Mouse (Mus musculus): ENCODE data around the gene Tcf7l2.

Gene Tcf7l2

DNA sequence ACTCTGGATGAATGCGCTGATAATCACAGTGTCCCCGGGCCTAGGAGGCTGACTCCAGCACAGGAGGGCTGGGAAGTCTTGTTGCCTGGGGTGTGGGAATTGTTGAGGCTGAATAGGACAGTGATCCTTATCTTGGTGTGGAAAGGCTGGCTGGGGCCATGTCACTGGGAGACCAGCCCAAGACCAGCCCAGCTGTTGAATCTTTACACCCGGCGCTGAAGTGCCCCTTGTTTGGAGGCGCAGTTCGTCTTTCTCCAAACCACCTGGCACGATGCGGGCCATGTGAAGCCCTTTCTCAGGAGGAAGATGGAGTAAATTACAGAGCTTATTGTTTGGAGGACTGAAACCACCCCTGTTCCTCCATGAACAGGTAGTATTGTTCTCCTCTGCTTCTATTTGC is 15.1 kb downstream of the Tcf7l2 start:
- no peak for DNase-seq (ENCODE audit: low read depth, low spot score)

DNA sequence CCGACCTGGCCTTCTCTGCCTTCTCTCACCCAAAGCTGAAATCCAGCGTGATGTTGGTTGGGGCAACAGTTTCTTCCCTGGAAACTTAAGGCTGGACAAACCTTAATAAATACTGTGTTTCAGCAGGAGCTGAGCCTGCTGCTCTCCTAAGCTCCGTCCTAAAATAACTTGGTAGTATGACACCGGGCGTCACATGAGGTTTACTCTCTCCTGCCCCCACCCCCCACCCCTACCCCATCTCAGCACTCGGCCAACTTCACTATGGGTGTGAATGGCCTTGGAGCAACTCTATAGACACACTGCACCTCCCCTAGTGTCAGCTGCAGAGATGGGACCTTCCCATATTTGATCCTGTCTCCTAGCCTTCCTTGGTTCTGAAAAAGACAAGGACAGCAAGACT is 15.8 kb downstream of the Tcf7l2 start:
- DNase-seq (ENCODE audit: low read depth, low spot score): no peak

DNA sequence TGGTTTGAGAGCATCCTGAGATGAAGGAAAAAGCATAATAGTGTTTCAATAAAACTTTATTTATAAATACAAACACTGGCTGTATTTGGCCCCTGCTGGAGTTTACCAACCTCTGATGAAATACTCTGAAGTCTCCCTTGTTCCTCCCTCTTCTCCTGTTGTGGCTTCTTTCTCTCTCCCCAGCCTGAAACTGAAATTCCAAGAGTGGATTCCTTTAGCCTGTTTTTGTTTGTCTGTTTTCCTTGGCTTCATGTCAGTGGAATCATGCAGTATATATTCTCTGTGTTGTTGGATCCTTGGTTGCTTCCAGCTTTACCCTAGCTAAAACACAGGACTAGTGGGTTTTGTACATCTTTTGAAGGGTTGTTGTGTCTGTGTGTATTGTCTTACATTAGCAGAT is 16.5 kb downstream of the Tcf7l2 start:
- DNase-seq (ENCODE audit: low read depth, low spot score): no peak

DNA sequence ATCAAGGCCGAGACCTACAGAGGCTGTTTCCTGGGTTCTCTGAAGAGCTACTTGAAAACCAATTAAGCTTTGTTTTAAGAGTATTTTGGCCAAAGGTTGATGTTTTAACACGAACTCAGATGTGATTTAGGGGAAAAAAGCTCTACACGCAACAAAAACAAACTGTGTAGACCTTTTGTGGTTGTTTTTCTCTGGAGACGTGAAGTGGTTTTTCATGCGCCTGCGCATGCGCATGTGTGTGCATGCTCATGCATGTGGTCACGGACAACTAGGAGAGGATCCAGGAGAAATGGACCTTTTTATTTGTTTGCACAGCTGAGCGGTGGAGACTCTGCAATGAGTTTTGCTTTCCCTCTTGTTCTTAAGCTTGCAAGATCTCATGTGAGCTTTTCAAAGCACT is 17.4 kb downstream of the Tcf7l2 start:
- no peak for DNase-seq (ENCODE audit: low read depth, low spot score)

DNA sequence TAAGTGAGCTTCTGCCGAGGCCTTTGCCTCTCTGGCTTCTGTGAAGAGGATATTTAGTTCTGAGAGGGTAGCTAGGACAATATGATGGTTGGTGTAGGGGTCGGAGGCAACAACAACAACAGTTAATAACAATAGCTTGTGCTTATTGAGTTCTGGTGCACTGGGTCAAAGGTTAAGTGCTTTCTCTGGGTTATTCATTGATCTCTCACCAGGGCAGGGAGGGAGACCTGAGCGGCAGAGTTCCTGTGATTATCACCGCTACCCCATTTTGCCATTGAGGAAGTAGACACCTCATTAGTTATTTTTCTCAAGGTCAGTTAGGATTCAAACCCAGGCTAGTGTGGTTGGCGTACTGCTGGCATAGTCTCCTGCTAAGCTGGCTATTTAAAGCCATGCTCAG is 19.5 kb downstream of the Tcf7l2 start:
- DNase-seq (ENCODE audit: low read depth, low spot score): no peak

DNA sequence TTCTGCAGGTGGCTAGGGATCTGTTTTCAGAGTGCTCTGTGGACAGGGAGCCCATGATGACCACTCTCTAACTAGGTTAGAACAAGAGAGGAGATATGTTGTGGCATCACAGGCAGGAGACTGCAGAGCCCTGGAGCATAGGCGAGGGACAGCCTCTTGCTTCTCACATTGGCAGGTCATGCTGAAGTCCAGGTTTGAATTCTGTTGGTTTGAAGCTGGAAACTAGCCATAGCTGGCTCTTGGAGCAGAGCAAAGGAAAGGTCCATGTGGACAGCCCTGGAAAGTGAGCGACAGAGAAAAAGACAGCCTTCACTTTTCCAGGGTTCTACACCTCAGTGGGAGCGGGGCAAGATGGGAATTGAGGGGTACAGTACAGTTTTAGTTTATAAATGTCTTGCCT is 20.6 kb downstream of the Tcf7l2 start:
- DNase-seq (ENCODE audit: low read depth, low spot score): no peak

DNA sequence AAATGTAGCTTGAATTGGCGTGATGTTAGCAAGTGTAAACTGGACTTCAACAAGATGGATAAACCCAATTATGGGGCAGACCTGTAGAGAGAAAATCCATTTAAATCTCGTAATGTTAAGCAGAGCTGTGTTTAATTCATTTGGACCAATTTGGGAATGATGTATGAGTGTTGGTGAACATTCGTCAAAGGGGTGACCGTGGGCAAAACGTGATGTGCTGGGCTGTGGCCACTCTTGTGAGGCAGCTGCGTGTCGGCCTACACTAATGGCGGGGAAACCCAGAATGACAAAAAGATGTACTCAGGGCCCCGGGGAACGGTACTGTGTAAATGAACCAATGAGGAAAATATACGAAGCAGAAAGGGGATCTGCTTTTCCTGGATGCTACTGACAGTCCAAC is 24.2 kb downstream of the Tcf7l2 start:
- no peak for DNase-seq (ENCODE audit: low read depth, low spot score)

DNA sequence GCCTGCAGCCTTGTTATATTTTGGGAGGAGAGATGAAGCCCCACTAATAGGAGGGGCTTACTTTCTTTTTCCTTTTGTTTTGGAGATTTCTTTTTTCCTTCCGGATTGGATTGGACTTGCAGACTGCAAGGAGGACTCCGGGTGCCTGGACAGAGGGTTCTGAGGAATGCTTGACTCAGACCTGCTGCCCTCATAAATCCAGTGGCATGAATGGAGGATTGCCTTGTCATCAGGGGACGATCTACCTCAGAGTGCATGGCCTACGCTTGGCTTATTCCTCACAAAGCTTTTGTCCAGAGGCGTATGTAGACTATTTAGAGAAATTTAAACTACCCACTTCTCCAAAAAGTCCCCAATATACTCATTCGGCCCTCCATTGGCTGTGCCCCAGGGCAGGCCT is 25.5 kb downstream of the Tcf7l2 start:
- DNase-seq (ENCODE audit: low read depth, low spot score): no peak

DNA sequence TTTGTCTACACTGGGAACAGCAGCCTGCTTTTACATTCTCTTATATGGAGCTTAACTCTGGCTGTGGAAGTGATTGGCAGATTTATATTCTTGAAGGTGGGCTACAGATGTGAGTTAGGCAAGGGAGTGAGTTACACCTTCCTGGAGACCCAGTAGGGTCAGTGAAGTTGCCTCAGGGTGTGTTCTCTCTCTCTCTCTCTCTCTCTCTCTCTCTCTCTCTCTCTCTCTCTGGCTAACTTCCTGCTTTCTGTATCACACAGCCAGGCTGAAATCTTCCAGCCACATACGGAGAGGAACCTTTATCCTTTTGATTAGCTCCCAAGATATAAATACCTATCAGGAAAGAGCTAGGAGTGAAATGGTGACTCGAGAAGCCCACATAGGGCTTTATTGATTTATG is 26.0 kb downstream of the Tcf7l2 start:
- DNase-seq (ENCODE audit: low read depth, low spot score): no peak

DNA sequence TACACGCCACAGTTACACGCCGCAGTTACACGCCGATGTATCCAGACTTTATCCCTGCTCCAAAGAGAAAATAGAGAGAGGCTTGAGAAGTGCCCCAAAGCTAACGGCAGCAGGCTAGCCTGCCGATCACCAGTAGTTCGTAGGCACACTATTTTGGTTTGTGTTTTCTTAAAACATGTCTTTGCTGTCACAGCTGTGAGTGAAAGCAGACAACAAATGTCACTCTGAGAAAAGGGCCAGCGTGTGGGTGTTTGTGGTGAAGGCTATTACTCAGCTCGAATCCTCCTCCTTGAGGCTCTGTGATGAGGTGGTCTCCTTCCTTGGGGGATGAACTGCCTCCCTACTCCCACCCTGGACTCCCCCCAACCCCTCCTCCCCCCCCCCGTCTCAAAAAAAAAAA is 26.6 kb downstream of the Tcf7l2 start:
- DNase-seq (ENCODE audit: low read depth, low spot score): peak; percentile 37

DNA sequence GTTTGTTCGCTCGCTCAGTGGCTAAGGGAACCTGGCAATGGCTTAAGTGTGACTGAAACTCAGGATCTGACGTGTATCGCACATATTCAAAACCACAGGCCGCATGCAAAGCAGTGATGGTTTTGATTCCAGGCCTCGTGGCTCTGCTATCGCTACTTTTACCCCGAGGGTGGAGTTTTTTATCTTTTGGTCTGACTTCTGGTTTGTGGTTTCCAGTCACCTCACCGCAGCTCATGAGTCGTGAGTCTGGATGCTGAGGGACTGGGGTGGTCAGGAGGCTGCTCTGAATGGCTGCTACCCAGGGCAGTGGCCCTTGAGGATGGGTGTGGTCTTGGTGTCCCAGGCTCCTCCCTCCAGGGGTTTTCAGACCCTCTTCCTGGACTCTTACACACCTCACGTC is 27.3 kb downstream of the Tcf7l2 start:
- peak; percentile 84 for DNase-seq (ENCODE audit: low read depth, low spot score)

DNA sequence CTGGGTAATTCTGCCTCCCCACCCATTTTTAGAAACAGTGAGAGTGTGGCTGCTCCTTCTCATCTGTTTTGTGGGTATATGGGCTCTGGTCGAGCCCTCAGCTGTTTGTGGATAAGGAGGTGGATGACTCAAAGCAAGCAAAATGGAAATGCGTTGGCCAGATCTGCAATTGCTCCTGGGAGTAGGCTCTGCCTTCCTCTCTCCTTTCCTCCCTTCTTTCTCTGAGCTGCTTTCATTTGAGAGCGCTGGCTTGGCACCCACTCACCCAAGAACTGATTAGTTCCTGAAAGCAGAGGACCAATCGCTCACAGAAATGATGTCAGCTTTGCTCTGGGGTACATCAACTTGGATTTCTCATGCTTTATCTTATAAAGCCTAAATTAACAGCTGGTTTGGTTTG is 32.7 kb downstream of the Tcf7l2 start:
- no peak for DNase-seq (ENCODE audit: low read depth, low spot score)

DNA sequence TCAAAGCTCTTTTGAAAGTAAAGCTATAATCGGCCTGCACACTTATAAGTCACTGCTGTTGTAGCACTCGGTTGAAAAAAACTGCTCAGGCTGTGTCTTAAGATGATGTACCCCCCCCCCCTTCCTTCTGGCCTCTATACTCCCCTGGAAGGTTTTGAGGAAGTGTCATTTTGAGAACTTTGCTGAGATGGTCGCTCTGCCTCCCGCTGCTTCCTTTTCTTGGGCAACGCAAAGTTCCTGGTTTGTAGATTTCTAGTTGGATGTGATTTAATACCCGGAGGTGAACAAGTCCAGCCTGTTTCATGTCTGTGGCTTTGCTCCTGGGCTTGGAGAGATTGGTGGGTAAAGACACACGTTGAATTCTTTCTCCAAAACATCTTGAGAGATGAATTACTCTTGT is 33.2 kb downstream of the Tcf7l2 start:
- peak; percentile 33 for DNase-seq (ENCODE audit: low read depth, low spot score)

DNA sequence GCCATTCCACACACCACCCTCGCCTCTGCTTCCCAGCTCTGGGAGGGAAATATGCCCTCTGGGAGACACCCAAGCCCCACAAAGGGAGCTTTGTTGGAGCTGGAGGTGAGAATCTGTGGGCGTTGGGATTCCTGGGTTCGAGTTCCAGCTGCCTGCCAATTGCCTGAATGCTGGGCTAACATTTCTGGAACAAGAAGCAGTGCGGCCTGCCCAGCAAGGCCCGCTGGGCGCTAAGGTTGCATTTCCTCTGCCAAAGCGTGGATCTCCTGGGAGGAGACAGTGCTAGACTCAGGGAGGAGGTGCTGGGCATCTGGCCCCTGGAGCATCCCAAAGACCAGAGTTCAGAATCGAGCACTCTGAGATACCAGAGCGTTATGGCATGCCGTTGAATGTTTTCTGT is 38.3 kb downstream of the Tcf7l2 start:
- no peak for DNase-seq (ENCODE audit: low read depth, low spot score)

DNA sequence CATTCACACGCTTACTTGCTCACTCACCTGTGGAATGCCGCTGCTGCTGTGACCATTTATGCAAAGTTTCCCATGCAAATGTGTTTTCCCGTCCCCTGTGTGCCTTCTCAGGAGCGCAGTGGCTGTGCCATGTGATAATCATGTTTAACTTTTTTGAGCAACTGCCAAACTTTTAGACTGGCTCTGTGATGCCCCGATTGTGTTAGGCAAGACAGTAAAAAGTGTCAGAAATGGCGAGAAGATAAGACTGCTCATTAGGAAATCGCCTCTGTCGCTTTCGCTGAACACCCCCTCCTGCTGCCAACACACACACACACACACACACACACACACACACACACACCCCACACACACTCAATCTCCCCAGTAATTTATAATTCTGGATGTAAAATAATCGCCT is 39.5 kb downstream of the Tcf7l2 start:
- DNase-seq (ENCODE audit: low read depth, low spot score): no peak

DNA sequence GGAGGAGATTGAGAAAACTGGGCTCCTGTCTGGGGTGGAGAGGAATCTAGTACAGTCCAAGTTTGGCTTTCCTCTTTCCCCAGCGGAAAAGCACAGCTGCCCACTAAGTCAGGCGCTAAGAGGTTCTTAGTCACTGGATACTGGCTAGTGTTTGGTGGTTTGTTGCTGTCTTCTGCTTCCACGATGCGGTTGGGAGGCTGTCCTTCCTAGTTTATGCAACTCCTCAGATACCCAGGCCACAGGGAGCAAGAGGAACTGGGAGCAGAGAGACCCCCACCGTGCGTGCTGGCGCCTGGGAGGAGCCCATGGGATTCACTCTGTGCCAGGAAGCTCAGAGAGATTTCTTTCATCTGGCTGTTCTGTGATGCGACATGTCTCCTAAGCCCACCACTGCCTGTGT is 40.1 kb downstream of the Tcf7l2 start:
- no peak for DNase-seq (ENCODE audit: low read depth, low spot score)

DNA sequence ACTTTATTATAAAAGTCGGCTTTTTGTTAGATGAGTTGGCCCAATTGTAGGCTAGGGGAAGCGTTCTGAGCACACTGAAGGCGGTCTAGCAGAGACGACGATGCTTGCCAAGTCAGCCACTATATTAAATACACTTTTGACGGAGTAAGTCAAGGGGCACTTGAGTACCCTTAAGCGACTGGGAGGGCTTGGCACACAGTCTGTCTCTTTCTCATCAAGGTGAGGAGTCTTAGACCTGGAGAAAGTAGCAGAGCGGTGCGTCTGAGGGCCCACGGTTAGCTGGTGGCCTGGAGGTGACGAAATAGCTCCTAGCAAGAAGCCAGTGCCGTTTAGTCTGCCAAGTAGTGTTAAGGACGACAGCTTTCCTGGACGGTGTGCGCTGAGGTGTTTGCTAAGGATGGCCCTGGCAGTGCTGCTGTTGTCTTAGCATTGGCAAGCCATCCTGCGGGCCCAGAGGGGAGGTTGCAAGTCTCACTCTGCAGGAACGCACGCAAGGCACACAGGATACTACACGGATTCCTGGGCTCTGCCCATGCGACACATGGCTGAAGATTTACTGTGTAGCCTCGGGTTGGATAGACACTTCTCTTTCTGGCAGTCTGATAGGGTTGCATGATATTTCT is 43.3 kb downstream of the Tcf7l2 start:
- DNase-seq (ENCODE audit: low read depth, low spot score): no peak

DNA sequence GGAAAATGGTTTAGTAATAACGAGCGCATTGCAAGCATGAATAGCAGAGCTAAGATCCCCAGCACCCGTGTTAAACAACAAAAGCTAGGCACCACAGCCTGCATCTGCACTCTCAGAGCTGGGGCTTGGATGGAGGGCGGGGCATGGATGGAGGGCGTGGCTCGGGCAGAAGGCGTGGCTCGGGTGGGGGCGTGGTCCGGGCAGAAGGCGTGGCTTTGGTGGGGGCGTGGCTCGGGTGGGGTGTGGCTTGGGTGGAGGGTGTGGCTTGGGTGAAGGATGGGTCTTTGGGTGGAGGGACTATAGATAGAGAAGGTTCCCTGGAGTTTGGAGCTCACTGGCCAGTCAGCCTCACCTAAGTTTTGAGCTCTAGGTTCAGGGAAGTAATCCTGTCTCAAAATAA is 45.8 kb downstream of the Tcf7l2 start:
- DNase-seq (ENCODE audit: low read depth, low spot score): peak; percentile 30

DNA sequence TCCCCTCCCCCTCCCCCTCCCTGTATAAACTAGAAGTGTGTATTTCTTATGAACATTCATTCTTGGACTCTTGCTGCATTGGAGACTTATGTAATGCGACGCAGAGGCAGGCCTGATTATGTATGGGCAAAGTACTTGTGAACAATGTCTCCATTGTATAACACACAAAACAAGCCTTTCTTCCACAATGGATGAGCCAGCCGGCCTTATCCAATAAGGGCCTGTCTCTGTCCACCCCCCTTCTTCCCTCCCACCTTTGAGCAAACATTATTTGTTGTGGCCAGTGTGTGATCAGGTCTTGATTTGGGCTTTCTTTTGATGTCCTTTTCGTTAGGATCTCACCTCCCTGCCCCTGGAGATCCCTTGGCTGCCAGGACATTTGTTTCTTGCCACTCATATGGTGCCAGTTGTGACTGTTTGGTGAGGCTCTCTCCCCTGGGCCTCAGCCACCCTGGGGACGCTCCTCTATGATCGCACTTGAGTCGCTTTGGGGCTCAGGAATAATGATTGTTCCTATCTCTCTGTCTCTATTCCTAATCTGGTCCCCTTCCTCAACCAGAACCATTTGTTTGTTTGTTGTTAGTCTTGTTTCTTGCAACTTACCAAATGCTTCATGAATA is 46.8 kb downstream of the Tcf7l2 start:
- DNase-seq (ENCODE audit: low read depth, low spot score): no peak

DNA sequence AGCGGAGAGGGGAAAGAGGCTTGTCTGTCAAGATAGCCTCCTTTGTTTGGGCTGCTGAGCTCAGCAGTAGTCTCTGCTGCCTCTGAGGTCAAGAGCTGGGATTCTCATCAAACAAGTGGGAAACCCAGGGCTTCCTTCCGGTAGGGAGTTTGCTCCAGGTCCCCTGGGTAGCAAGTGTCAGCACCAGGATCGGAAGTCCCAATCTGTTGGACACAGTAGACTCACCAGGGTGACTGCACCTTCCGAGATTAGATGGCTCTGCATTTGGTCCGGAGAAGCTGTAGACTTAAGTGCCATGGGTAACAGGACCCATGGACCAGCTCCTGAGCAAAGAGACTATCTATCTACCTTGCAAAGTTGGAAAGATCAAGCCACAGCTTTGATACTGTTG is 47.3 kb downstream of the Tcf7l2 start:
- DNase-seq (ENCODE audit: low read depth, low spot score): no peak

DNA sequence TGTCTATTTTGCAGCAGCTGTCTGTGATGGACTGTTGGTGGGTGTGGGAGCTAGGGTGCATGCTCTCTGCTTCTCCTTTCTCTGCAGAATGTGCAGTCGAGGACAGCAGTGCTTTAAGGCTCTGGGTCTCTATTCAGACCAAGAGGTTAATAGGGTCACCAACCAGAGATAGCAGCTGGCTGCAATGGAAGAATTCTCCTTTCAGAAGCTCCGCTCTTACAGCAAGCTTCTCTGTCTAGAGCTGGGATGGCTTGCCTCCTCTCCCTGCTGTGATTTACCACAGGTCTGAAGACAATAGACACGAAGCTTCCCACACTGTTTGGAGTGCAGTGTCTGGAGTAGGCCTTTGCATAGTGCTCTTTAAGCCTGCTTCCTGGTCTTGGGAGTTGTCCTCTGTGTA is 48.2 kb downstream of the Tcf7l2 start:
- DNase-seq (ENCODE audit: low read depth, low spot score): no peak

DNA sequence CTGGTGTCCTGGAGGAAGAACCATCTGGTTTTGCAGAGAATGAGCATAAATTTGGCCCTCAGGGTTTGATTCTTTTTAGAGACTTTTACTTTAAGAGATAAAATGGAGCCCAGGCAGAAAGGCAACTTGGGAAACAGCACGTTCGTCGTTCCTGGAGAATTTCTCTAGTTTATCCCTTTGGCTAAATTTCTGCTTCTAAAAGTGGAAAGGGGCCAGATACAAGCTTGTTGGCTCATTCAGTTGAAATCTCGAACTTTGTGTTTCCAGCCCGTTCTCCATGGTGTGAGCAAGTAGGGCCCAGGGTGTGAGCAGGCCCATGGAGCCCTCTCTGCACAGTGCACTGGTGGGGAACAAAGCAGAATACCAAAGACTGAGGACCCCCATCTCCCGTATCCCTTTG is 49.7 kb downstream of the Tcf7l2 start:
- DNase-seq (ENCODE audit: low read depth, low spot score): no peak

DNA sequence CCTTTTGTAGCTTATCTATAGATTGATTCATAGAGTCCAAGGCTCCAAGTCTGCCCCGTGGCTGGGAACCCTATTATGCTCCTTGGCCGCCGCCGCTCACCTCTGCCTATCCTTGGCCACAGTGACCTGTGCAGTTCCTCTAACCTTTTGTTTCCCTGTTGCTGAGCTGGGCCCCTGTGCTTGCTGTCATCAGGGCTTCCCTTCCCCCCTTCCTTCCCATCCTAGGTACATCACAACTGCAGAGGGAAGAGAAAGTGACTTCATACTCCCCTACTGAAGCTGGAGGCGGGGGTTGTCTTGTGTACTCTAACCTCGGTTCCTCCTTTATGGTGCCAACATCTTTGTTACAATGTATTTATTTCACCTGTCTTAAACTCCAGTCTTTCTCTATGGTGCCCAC is 50.3 kb downstream of the Tcf7l2 start:
- peak; percentile 56 for DNase-seq (ENCODE audit: low read depth, low spot score)

DNA sequence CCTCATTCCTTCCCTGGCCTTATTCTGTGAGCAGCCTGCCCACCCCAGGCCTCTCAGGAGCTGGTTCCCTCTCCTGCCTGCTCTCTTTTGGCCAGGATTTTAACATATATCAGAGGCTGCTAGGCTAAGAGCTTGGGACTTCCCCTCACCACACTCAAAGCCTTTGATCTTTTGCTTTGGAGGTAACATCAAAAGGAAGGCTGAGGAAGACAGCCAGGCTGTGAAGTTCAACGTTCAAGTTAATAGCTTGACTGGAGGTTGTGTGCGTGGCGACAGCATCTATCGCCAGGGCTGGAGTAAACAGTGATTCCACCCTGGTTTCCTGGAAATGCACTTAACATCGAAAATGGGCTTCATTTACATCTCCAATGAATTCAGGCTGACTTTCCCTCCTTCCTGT is 51.0 kb downstream of the Tcf7l2 start:
- peak; percentile 32 for DNase-seq (ENCODE audit: low read depth, low spot score)
